Mouse (Mus musculus): ENCODE measurements around the gene Elob. TPM values are rescaled to one million over a fixed set of nuclear protein-coding genes. Genes with fewer than 3 reads are reported as not detected.
A peak's percentile ranks its signal among the peaks of the same experiment; 100 is the strongest.

Elob gene
- 610 TPM for polyA plus RNA-seq (2021)

DNA sequence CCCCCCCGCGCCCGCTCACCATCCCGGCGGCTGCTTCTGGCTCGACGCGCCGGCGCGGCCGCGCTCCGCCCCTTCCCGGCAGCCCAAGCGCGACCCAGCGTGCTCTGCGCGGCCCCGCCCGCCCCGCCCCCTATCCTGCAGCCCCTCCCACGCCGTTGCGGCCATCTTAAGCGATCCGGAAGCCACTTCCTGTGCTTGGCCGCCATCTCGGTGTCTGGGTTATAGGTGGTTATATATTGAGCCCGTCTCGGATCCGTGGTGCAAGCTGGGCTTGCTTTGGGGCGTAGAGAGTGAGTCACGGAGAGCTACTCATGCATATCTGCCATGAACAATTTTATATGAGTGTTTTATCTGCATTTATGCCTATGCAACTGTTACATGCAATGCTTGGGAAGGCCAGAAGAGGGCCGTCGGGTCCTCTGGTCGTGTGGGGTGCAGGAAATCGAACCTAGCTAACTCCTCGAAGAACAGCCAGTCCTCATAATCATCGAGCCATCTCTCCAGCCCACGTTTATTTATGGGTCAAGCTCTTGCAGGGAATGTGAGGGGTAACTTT lies at the start of gene Elob:
Elob (minus strand) TSS at position 73 of the 556 bp plus-strand sequence.
- no peak for TF ChIP-seq CTCF (IDR thresholded peaks at IDR 0.05)
- CTCF ChIA-PET, result interaction anchor here (0.8 to 3.3 kb wide), 17 partner anchors 9 to 133 kb away, joined by 3 to 23 read pairs (median 4); partner anchors contain the start of genes Prss32 and Prss41
- peak; percentile 76 for ATAC-seq
- POLR2A ChIA-PET, result interaction anchor here (0.9 to 1.0 kb wide), 2 partner anchors 9 to 48 kb away, joined by 3 read pairs; no protein-coding TSS in a partner anchor
- peak; percentile 55 for DNase-seq (ENCODE audit: low read depth, low spot score)
- in situ Hi-C loops (cut with MboI; ENCODE audit: low pct_unique_long_range_greater_than_20kb), result no loop called here
- no peaks in the 10 kb centered on the region for H3K27me3 ChIP-seq

DNA sequence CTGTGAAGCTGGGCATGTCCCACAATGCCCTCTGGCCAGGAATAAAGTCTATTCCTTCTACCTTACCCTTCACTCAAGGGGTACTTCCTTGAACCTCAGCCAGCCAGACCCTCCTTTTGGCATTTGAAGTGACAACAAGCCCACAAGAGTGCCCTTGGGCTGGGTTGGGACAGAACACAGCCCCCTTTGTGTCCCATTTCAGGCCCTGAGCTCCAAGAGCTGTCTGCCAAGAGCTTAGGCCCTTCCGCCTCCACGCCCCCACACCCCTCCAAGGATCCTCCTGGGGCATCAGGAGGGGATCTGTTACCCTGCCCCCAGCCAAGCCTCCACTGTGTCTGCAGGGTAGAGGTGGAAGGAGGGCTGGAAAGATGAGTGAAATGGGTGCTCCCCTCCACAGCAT lies 48.2 kb upstream of the Elob start:
- POLR2A ChIA-PET, result interaction anchor here (0.8 kb wide), 1 partner anchor 48 kb away, joined by 3 read pairs; the partner anchor contains the start of gene Elob
- no peak for TF ChIP-seq CTCF (IDR thresholded peaks at IDR 0.05)
- no peaks in the 10 kb centered on the region for H3K27me3 ChIP-seq
- DNase-seq (ENCODE audit: low read depth, low spot score) (no peak), ATAC-seq (no peak)
- in situ Hi-C loops (cut with MboI; ENCODE audit: low pct_unique_long_range_greater_than_20kb), result no loop called here
- CTCF ChIA-PET, result interaction anchor here (1.2 to 2.9 kb wide), 2 partner anchors 33 to 83 kb away, joined by 4 to 10 read pairs; partner anchors contain the start of genes Prss32 and Prss41

DNA sequence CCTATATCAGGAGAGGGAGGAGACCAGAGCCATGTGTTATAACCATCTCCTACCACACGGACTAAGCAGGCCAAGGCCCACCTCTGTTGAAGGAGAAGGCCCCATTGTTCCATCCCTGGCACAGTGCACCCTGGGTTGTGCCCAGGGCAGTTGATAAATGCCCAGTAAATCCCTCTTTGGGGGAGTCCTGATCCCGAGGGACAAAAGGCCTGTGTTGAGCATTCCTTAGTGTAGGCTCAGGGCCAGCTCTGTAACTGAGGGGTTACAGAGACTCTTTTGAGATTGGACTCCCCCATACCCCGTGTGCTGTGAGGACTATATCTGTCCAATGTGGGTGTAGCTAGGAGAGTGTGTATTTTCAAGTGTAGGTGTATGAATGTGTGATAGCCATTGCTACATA lies 47.8 kb upstream of the Elob start:
- ChIA-PET POLR2A (interaction anchor here (0.8 kb wide), 1 partner anchor 47 kb away, joined by 3 read pairs; the partner anchor contains the start of gene Elob), CTCF (interaction anchor here (1.2 to 2.9 kb wide), 2 partner anchors 33 to 84 kb away, joined by 4 to 10 read pairs; partner anchors contain the start of genes Prss32 and Prss41)
- no peak for DNase-seq (ENCODE audit: low read depth, low spot score)
- in situ Hi-C loops (cut with MboI; ENCODE audit: low pct_unique_long_range_greater_than_20kb), result no loop called here
- no peaks in the 10 kb centered on the region for H3K27me3 ChIP-seq
- no peak for TF ChIP-seq CTCF (IDR thresholded peaks at IDR 0.05)
- ATAC-seq, result no peak

DNA sequence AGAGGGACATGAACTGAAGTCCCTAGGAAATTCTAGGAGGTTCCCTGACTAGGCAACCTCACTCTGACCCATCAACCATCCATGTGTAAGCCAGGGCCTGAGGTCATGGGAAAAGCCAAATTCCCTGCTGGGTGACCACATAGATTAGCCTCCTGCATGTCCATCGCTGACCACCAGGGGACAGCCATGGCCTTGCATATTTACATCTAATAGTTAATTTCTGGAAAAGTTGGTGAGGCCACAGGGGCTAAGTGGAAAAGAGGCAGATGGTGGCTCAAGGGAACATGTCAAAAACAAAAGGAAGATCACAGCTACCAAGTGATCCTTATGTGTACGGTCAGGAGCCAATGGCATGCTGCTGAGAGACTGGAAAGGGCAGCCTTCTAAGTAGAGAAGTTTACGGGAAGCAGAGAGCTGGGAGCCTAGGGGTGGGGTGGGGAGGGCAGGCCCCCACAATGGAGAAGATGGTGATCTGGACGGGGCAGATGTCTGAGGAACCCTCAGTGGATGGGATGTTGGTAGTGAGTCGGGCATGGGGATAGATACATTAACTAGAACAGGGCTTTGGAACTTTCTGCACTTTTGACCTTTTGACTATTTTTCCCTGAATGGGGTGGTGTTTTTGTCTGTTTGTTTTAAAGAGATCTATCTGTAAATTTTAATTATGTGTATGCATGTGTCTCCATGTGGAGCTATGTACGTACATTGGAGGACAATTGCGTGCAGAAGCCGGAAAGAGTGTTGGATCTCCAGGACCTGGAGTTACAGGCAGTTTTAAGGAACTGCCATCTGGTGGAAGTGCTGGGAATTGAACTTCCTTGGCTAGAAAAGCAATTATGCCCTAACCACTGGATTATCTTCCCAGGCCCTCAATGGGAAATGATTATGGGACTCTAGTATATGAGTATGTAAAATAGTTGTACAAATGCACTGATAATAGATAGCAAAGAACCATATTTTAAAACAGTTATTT lies 45.2 kb upstream of the Elob start:
- in situ Hi-C loops (cut with MboI; ENCODE audit: low pct_unique_long_range_greater_than_20kb), result loop anchor here (5.0 kb wide), 1 partner anchor 88 kb away; no protein-coding TSS in a partner anchor
- TF ChIP-seq CTCF (IDR thresholded peaks at IDR 0.05), result peak; percentile 93
- H3K27me3 ChIP-seq, result no peaks in the 10 kb centered on the region
- POLR2A ChIA-PET, result no interaction called here
- DNase-seq (ENCODE audit: low read depth, low spot score) (peak; percentile 51), ATAC-seq (peak; percentile 71)
- CTCF ChIA-PET, result interaction anchor here (0.6 to 1.5 kb wide), 7 partner anchors 18 to 85 kb away, joined by 3 to 7 read pairs (median 4); partner anchors contain the start of gene Elob

DNA sequence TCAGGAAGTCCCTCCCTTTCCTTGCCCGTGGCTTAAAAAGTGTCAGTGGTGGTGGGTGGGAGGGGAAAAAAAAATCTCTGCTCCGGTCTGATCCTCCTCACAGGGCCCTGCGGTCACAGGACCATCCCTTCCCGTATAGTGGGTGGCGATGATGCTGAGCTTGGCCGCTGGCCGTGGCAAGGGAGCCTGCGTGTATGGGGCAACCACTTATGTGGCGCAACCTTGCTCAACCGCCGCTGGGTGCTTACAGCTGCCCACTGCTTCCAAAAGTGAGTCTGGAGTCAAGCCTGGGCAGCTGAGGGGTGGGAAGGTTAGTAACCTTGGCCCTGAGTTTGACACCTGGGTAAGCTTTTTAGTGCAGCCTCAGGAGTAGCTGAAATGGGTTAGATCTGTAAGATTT lies 39.6 kb upstream of the Elob start:
- CTCF ChIA-PET, result no interaction called here
- H3K27me3 ChIP-seq, result no peaks in the 10 kb centered on the region
- POLR2A ChIA-PET, result no interaction called here
- DNase-seq (ENCODE audit: low read depth, low spot score) (no peak), ATAC-seq (no peak)
- in situ Hi-C loops (cut with MboI; ENCODE audit: low pct_unique_long_range_greater_than_20kb), result no loop called here
- TF ChIP-seq CTCF (IDR thresholded peaks at IDR 0.05), result no peak

DNA sequence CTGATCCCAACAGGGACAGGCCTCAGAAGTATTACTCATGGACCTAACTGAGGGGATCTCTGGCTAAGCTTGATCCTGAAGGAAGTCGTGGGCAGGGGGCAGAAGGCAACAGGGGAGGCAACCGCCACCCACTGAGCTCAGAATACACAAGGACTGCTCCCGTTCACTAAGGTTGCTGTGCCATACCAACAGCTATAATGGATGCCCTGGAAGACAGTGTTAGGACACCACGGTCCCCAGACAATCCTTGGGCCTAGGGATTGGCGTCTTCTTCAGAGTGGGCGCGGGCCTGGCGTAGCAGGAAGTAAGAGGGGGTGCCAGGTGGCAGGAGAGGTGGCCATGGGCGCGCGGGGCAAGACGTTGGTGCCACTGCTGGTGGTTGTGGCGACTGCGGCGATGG lies 38.8 kb upstream of the Elob start, which contains the start of gene Prss21:
Prss21 (plus strand) TSS at position 301 of the 400 bp plus-strand sequence.
- ChIA-PET POLR2A (no interaction called here), CTCF (no interaction called here)
- no peak for TF ChIP-seq CTCF (IDR thresholded peaks at IDR 0.05)
- DNase-seq (ENCODE audit: low read depth, low spot score) (no peak), ATAC-seq (no peak)
- no peaks in the 10 kb centered on the region for H3K27me3 ChIP-seq
- in situ Hi-C loops (cut with MboI; ENCODE audit: low pct_unique_long_range_greater_than_20kb), result no loop called here

DNA sequence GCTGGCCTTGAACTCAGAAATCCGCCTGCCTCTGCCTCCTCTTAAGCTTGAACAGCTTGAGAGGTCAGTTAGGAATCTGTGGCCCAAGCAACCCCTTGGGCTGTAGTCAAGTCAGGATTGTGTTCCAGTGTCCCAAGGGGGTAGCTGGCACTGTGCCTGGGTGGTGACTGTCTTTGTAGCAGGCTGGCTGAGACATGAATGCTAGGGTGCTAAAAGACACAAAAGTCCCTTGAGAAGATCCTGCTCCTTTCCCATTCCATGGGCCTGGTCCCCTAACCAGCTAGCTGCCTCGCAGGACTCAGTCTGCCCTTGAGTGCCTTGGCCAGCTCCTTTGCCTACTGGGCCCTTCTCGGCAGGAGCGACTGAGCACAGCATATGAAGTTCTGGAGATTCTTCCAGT lies 34.0 kb upstream of the Elob start:
- ChIA-PET POLR2A (no interaction called here), CTCF (no interaction called here)
- DNase-seq (ENCODE audit: low read depth, low spot score) (no peak), ATAC-seq (no peak)
- no peak for TF ChIP-seq CTCF (IDR thresholded peaks at IDR 0.05)
- no peaks in the 10 kb centered on the region for H3K27me3 ChIP-seq
- in situ Hi-C loops (cut with MboI; ENCODE audit: low pct_unique_long_range_greater_than_20kb), result no loop called here

DNA sequence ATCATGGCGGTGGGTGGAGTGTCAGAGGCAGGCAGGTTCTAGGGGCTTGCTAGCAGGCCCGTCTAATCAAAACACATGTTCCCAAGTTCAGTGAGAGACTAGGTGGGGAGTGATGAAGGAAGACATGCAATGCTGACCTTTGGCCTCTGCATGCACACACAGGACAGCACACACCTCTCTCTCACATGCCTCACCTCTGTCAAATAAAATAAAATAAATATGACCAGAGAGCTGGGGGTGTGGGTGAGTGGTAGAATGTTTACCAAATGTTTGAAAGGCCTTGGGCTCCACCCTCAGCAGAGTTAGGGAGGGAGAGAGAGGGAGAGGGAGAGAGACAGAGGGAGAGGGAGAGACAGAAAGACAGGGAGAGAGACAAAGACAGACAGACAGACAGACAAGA lies 29.0 kb upstream of the Elob start:
- H3K27me3 ChIP-seq, result no peaks in the 10 kb centered on the region
- no peak for ATAC-seq
- no peak for DNase-seq (ENCODE audit: low read depth, low spot score)

DNA sequence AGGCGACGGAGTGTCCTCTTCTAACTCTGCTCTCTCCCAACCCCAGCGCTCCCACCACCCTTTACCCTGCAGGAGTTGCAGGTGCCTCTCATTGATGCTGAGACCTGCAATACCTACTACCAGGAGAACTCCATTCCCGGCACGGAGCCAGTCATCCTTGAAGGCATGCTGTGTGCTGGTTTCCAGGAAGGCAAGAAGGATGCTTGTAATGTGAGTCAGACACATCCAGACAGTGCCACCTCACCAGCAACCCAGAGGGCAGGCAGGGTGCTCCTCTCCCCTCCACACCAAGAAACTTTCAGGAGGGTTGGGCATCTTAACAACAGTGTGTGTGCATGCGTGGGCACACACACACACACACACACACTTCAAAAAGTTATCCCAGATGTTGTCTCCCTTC lies 28.3 kb upstream of the Elob start:
- in situ Hi-C loops (cut with MboI; ENCODE audit: low pct_unique_long_range_greater_than_20kb), result no loop called here
- ATAC-seq (peak; percentile 81), DNase-seq (ENCODE audit: low read depth, low spot score) (peak; percentile 73)
- POLR2A ChIA-PET, result interaction anchor here (1.4 kb wide), 1 partner anchor 54 kb away, joined by 3 read pairs; no protein-coding TSS in a partner anchor
- CTCF ChIA-PET, result interaction anchor here (1.2 kb wide), 1 partner anchor 103 kb away, joined by 3 read pairs; no protein-coding TSS in a partner anchor
- no peak for TF ChIP-seq CTCF (IDR thresholded peaks at IDR 0.05)
- no peaks in the 10 kb centered on the region for H3K27me3 ChIP-seq

More for the DNA sequence above, 29.0 kb upstream of the Elob start:
- in situ Hi-C loops (cut with MboI; ENCODE audit: low pct_unique_long_range_greater_than_20kb), result no loop called here
- POLR2A ChIA-PET, result no interaction called here
- TF ChIP-seq CTCF (IDR thresholded peaks at IDR 0.05), result no peak
- CTCF ChIA-PET, result no interaction called here

DNA sequence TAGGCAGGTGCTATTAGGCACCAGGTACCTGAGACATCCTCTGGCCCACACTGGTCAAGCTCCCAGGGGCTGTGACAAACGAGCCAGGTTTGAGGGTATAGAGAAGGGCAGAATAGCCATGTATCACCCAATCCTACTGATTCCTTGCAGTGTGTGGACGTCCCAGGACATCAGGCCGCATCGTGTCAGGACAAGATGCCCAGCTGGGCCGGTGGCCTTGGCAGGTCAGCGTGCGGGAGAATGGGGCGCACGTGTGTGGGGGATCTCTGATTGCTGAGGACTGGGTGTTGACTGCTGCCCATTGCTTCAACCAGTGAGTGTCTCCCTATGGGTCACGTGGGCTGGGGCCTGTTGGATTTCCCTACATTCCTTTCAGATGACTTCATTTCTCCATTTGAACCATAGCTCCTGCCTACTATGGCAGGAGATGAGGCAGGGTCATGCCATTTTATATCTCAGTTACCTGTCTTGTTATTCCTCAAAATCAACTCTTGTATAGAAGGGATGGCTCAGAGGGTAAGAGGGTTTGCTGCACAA lies 25.4 kb upstream of the Elob start:
- in situ Hi-C loops (cut with MboI; ENCODE audit: low pct_unique_long_range_greater_than_20kb), result no loop called here
- no peaks in the 10 kb centered on the region for H3K27me3 ChIP-seq
- no peak for ATAC-seq
- no peak for DNase-seq (ENCODE audit: low read depth, low spot score)
- ChIA-PET POLR2A (interaction anchor here (1.8 kb wide), 1 partner anchor 18 kb away, joined by 4 read pairs; the partner anchor contains the start of gene Prss33), CTCF (interaction anchor here (0.9 to 2.1 kb wide), 8 partner anchors 10 to 108 kb away, joined by 3 to 11 read pairs (median 5); partner anchors contain the start of genes Elob, Prss33 and Prss41)
- no peak for TF ChIP-seq CTCF (IDR thresholded peaks at IDR 0.05)
